Mouse (Mus musculus): ENCODE measurements at regions not wholly inside any gene's neighbourhood (a gene's known extent, or its start where the extent isn't known, plus 50 kb on each side); places are given as distances from the start of the nearest gene placed in this dataset.

DNA sequence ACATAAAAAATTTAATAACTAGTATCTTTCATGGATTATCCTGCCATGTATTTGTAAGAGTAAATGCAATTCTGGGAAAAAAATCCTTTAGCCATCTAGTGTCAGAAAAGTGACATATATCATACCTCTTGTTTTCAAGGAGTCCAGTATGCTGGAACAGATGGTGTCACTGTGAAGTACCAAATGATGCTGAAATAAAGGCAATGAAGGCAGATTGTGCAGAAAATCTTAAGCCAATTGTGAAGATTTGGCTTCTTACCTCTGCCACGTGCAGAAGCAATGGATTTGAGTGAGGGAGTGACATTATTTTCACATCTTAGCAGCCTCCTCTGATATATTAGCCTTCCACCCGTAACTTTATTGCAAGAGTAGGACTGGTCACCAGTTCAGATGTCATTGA is 306.5 kb upstream of the Kynu start:
- TF ChIP-seq CTCF (IDR thresholded peaks at IDR 0.05), result no peak
- in situ Hi-C loops (cut with MboI; ENCODE audit: low pct_unique_long_range_greater_than_20kb), result no loop called here
- no peaks in the 10 kb centered on the region for H3K27me3 ChIP-seq
- ChIA-PET CTCF (no interaction called here), POLR2A (no interaction called here)
- DNase-seq (ENCODE audit: low read depth, low spot score) (no peak), ATAC-seq (no peak)

DNA sequence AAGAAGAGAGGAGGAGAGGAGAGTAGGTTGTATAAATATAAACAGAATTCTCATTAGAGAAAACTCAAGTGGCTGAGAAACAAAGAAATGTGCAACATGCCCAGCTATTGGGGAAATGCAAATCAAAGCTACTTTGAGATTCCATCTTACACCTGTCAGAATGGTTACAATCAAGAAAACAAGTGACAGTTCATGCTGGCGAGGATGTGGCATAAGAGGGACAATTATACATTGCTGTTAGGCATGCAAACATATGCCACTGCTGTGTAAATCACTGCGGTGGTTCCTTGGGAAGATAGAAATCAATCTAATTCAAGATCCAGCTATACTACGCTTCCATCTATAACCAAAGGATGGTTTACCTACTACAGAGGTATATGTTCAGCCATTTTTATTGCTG is 300.4 kb upstream of the Kynu start:
- ChIA-PET CTCF (interaction anchor here (1.5 kb wide), 1 partner anchor 9 kb away, joined by 4 read pairs; no protein-coding TSS in a partner anchor), POLR2A (no interaction called here)
- no peak for ATAC-seq

DNA sequence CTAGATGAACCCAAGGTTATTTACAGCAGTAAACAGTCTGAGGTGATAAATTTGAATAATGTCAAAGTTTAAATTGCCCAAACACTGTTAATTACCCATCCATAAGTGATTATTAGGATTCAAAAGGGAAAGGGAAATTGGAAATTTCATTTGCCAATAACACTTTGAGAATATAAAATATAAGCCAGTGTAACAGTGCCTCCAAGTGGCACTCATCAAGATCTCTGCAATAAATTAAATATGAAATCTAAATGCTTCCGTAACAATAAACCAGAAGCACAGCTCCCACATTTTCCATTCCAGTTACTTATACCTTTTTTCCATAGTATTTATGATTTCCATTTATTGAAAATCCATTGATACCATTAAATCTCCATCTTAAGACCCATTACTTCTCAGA is 284.3 kb upstream of the Kynu start:
- no peak for DNase-seq (ENCODE audit: low read depth, low spot score)
- CTCF ChIA-PET, result no interaction called here
- no peak for TF ChIP-seq CTCF (IDR thresholded peaks at IDR 0.05)
- H3K27me3 ChIP-seq, result no peaks in the 10 kb centered on the region
- in situ Hi-C loops (cut with MboI; ENCODE audit: low pct_unique_long_range_greater_than_20kb), result no loop called here
- POLR2A ChIA-PET, result no interaction called here
- ATAC-seq, result no peak

More for the DNA sequence above, 300.4 kb upstream of the Kynu start:
- no peak for DNase-seq (ENCODE audit: low read depth, low spot score)
- TF ChIP-seq CTCF (IDR thresholded peaks at IDR 0.05), result no peak
- in situ Hi-C loops (cut with MboI; ENCODE audit: low pct_unique_long_range_greater_than_20kb), result no loop called here
- no peaks in the 10 kb centered on the region for H3K27me3 ChIP-seq

GRCm38 (mm10) chr2:43272080-43272479 is 283.0 kb upstream of the Kynu start:
- POLR2A ChIA-PET, result interaction anchor here (0.6 kb wide), 1 partner anchor 1943 kb away, joined by 3 read pairs; no protein-coding TSS in a partner anchor
- no peak for TF ChIP-seq CTCF (IDR thresholded peaks at IDR 0.05)
- no peak for ATAC-seq
- DNase-seq (ENCODE audit: low read depth, low spot score), result no peak
- in situ Hi-C loops (cut with MboI; ENCODE audit: low pct_unique_long_range_greater_than_20kb), result no loop called here
- no peaks in the 10 kb centered on the region for H3K27me3 ChIP-seq
- CTCF ChIA-PET, result interaction anchor here (0.6 kb wide), 1 partner anchor 116 kb away, joined by 3 read pairs; no protein-coding TSS in a partner anchor

- no peak for DNase-seq (ENCODE audit: low read depth, low spot score)
- in situ Hi-C loops (cut with MboI; ENCODE audit: low pct_unique_long_range_greater_than_20kb), result no loop called here
- ATAC-seq, result no peak
- ChIA-PET POLR2A (no interaction called here), CTCF (no interaction called here)
- no peaks in the 10 kb centered on the region for H3K27me3 ChIP-seq
- TF ChIP-seq CTCF (IDR thresholded peaks at IDR 0.05), result no peak
Measured at GRCm38 (mm10) chr2:43274012-43274411, 281.1 kb upstream of the Kynu start.

GRCm38 (mm10) chr2:43295801-43296200 is 259.3 kb upstream of the Kynu start:
- TF ChIP-seq CTCF (IDR thresholded peaks at IDR 0.05), result no peak
- no peak for DNase-seq (ENCODE audit: low read depth, low spot score)
- POLR2A ChIA-PET, result no interaction called here
- in situ Hi-C loops (cut with MboI; ENCODE audit: low pct_unique_long_range_greater_than_20kb), result no loop called here
- peaks cover 3% of the 10 kb centered on the region for H3K27me3 ChIP-seq
- CTCF ChIA-PET, result no interaction called here
- ATAC-seq, result no peak

DNA sequence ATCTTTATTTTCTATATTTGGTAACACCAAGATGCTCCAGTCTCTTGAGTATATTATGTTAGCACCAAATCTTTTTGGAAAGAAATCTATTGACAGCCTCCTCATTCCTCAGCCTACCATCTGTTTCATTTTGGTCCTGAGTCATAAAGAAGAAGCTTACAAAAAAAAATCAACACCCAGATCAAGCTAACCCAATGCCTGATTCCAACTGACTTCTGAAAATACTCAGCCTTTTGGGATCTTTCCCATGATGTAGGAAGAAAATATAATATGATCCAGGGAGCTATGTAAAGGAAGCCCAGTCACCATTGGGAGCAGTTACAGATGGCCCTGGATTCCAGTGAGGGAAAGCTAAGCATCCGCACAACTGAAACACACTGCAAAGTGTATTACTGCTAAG is 231.3 kb upstream of the Kynu start:
- no peak for ATAC-seq
- CTCF ChIA-PET, result no interaction called here
- H3K27me3 ChIP-seq, result peaks cover 3% of the 10 kb centered on the region
- POLR2A ChIA-PET, result no interaction called here
- TF ChIP-seq CTCF (IDR thresholded peaks at IDR 0.05), result no peak
- in situ Hi-C loops (cut with MboI; ENCODE audit: low pct_unique_long_range_greater_than_20kb), result no loop called here
- no peak for DNase-seq (ENCODE audit: low read depth, low spot score)

DNA sequence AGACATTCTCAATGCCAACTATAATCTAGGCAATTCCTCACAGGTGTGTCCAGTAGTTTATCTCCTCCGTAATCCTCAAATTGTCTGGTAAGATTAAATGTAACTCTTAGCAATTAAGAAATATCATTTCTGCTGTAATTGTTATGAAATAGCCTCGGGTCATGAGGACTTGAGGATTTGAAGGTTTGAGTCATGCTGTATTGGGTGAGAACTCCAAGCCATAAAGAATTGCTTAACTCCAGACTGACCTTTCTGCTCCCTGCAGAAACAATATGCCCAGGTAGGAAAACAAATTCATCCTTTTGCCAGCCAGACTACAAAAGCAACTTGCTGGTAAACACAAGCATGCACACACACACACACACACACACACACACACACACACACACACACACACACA is 190.8 kb upstream of the Kynu start:
- no peaks in the 10 kb centered on the region for H3K27me3 ChIP-seq
- CTCF ChIA-PET, result no interaction called here
- POLR2A ChIA-PET, result no interaction called here
- ATAC-seq, result no peak
- TF ChIP-seq CTCF (IDR thresholded peaks at IDR 0.05), result no peak
- DNase-seq (ENCODE audit: low read depth, low spot score), result no peak
- in situ Hi-C loops (cut with MboI; ENCODE audit: low pct_unique_long_range_greater_than_20kb), result no loop called here

DNA sequence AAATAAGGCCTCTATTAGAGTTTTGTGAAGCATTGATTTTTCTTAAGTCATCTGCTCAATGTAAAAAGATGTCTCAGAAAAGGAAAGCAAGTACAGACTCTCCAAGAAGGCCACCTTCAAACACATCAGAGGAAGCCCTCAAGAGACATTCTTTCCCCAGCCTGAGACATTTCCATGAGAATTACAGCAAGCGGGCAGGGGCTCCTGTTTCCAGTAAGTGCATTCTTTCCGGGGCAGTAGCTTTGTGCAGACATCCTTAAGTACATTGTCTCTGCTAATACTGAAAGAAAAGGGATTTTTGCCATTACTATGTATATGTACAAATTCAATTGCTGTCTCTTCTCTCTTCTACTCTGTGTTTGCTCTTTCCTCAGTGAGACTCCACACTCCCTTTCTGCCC is 189.3 kb upstream of the Kynu start:
- TF ChIP-seq CTCF (IDR thresholded peaks at IDR 0.05), result no peak
- ATAC-seq (no peak), DNase-seq (ENCODE audit: low read depth, low spot score) (no peak)
- ChIA-PET POLR2A (no interaction called here), CTCF (no interaction called here)
- in situ Hi-C loops (cut with MboI; ENCODE audit: low pct_unique_long_range_greater_than_20kb), result no loop called here
- H3K27me3 ChIP-seq, result no peaks in the 10 kb centered on the region

- DNase-seq (ENCODE audit: low read depth, low spot score), result no peak
- ChIA-PET CTCF (interaction anchor here (1.0 kb wide), 1 partner anchor 16 kb away, joined by 3 read pairs; no protein-coding TSS in a partner anchor), POLR2A (no interaction called here)
- no peak for TF ChIP-seq CTCF (IDR thresholded peaks at IDR 0.05)
- in situ Hi-C loops (cut with MboI; ENCODE audit: low pct_unique_long_range_greater_than_20kb), result no loop called here
- no peak for ATAC-seq
- H3K27me3 ChIP-seq, result peaks cover 4% of the 10 kb centered on the region
Measured at GRCm38 (mm10) chr2:43403348-43403747, 151.8 kb upstream of the Kynu start.

DNA sequence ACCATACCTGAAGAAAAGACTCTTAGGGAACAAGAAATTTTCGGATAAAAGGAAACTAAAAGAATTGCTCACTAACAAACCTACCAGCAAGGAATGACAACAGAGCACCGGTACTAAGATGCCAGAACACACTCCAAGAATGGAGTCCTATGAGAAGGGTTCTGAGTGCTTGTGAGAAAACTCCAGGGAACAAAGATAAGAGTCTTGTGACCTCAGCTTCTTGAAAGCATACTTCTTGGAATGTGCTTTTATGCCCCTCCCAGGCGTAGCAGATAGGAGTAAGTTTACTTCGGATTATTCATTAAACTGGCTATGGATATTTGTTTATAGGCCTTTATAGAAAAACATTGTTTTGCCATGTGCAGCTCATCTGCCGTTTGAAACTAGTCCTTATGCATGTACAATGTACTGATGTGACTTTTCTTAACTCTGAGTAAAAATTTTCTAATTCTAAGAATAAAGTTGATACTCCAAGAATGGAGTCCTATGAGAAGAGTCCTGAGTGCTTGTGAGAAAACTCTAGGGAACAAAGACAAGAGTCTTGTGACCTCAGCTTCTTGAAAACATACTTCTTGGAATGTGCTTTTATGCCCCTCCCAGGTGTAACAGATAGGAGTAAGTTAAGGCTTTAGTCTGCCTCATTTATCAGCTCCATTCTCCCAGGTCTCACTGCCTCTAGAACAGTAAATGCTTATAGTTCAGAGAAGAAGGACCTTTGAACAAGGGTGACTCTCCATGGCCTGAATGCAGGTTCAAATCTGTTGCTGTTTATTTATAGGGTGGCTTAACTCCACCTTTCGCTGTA is 150.8 kb upstream of the Kynu start:
- TF ChIP-seq CTCF (IDR thresholded peaks at IDR 0.05), result no peak
- ATAC-seq, result no peak
- peaks cover 4% of the 10 kb centered on the region for H3K27me3 ChIP-seq
- in situ Hi-C loops (cut with MboI; ENCODE audit: low pct_unique_long_range_greater_than_20kb), result no loop called here
- DNase-seq (ENCODE audit: low read depth, low spot score), result no peak
- ChIA-PET CTCF (no interaction called here), POLR2A (no interaction called here)

DNA sequence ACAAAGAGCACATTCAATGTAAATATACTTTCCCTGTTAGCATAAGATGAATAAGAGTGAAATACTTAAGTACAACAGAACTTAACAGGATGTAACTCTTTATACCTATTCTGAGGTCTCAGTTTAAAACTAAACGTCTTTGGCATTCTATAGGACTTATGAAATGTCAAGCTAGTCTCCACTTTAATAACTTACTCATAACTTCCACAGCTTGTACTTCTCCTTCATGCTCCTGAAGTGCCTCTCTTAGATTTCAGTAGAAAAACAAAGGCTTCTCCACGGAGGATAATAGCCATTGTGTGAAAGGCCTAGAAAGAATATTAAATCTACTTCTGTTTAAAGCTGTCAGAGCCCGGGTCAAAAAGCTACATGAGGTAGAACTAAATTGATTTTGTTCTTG is 117.9 kb upstream of the Kynu start:
- POLR2A ChIA-PET, result no interaction called here
- CTCF ChIA-PET, result no interaction called here
- in situ Hi-C loops (cut with MboI; ENCODE audit: low pct_unique_long_range_greater_than_20kb), result no loop called here
- no peak for TF ChIP-seq CTCF (IDR thresholded peaks at IDR 0.05)
- no peaks in the 10 kb centered on the region for H3K27me3 ChIP-seq
- DNase-seq (ENCODE audit: low read depth, low spot score), result no peak
- no peak for ATAC-seq

Data from Patski (cell line).